Mouse (Mus musculus): ENCODE measurements at regions not wholly inside any gene's neighbourhood (a gene's known extent, or its start where the extent isn't known, plus 50 kb on each side); places are given as distances from the start of the nearest gene placed in this dataset.

DNA sequence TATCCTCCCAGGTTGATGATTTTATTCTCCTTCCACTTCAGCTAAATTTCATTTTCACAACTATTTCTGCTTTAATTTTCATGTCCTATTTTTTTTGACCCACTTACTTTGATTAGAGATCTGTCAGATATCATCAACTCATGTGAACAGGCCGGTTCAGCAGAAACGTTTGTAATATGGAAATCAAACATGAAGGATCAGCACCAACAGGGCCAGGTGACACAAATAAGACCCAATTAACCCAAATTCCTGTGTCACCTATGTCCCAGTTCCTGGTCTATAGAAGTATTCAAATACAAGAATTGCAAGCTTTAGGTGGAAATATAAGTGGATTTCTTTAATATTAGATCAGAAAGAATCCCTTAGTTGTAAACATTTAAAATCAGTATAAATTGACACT is 332.7 kb downstream of the 1700017N19Rik start:
- no peak for DNase-seq

DNA sequence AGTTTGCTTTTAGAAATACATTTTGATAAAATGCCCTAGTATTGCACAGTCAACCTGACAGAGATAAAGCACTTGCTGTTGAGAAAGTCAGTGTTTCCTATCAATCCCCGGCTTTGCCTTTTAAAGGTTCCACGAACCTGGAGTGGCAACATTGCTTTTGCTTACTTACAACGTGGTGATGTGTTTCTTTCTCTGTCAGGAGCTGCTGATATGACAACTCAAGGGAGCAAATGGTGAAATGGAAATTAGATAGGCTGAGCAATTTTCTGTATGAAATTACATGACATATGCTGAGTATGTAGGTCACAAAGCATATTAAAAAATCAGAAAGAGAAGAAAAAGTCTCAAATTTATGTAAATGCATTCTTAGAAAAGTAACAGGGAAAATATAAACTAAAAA is 336.8 kb downstream of the 1700017N19Rik start:
- DNase-seq = no peak

DNA sequence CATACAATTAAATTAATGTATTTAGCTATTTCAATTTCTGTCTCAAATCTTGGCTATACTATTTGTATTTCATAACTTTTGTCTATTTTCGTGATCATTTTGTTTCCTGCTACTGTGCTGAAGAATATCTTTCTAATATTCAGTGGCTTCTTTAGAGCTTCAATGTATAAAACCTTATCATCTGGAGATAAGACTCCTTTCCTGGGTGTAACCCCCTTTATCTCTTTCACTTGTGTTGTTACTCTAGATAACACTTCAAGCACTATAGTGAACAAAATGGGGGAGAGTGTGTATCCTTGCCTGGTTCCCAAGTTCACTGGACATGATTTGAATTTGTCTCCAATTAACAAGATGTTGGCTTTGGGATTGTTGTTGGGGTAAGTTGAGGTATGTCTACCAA is 341.5 kb downstream of the 1700017N19Rik start:
- no peak for DNase-seq

DNA sequence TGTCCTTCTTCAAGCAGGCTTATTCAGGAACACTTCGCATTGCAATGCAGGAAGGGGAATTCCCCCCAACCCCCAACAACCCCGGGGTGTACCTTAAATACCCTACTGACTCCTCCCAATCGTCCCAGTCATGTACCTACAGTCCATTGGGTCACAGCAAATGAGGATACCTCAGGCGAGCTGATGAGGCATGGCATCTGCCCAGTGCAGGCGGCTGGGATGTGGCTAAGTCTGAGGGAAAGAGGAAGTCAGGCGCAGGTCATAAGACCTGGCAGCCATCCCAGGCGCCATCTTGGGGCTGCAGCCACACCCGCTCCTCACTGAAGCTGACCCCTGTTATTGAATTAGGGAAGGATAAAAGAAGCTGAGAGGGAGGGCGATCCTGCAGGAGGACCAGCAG is 368.1 kb downstream of the 1700017N19Rik start:
- DNase-seq = no peak

DNA sequence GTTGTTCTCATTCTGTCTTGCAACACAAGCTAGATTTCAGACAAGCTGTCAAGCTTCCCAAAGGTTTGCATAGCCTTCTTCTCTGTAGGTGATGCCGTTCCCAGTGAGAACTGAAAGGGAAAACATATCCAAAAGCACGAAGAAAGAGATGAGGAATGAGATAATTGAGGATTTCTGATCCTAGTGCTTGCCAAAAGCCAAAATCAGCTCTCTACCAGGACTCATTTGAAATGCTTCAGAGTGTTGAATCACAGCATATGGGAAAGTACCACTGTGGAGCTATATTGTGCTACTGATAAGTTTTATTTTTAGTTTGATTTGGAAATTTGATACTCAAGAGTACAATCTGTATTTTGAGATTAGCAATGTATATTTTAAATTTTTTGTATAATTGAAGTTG is 413.2 kb downstream of the 1700017N19Rik start:
- DNase-seq = no peak

DNA sequence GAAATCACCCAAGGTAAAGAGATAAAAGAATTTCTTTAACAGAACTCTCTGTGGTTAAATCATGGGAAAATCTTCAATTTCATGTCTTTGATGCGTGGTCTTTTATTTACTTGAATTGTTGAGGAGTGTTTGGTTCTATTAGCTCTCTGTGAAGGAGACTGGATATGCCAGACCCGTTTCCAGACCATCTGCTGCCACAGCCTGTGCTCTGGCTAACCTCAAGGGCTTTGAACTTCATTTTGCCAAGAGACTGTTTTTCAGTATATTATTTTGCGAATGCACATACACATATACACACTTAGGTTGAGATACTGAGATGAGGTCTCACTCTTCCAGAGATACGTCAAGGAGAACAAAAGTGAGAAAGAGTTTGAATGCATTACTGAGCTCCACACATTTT is 414.4 kb downstream of the 1700017N19Rik start:
- DNase-seq = no peak

DNA sequence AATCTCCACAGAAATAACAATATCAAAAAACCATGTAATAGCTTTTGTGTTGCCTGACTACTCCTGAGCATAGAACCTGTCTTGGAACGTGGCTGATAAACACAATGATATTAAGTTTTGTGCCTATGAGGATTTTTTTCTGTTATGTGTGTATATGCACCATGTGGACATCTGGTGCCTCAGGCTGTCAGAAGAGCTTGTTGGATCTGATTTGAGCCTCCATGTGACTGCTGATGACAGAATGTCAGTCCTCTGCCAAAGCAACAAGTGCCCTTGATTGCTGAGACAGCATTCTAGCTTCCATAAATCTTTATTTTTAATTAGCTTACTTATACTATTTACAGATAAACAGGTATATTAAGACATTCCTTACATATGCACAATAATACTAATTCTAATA is 425.1 kb downstream of the 1700017N19Rik start:
- DNase-seq = no peak

DNA sequence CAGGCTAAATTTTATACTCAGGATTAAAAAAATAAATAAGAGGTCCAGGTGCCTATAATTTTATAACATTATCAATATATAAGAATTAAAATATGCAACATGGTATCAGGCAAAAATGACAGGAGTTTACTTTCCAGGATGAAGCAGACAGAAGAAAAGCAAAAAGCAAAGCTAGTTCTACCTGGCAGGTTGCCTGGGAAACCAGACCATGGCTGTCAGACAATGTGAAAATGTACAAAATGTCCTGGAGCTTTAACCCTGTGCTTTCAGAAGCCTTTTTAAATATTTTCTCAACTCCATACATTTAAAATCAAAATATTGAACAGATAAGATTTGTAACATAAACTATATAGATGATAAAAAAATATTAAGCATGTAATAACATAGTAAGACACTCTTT is 448.3 kb downstream of the 1700017N19Rik start:
- DNase-seq = no peak

DNA sequence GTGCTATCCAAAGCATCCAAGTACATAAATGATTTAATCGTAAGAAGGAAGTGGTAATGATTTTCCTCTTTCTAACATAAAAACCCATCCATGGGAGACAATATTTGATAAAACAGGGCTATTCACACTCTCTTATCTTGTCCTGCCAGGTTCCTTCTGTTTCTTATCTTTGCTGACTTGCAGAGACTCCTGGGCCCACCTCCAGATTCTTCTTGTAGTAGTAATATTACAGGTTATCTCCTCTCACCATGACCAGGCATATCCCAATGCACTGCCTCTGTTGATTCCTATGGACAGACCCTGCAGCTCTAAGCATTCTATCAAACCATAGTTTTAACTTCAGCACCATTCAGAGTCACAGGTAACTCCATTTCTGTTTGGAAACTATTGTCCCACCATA is 448.8 kb downstream of the 1700017N19Rik start:
- no peak for DNase-seq

Data from adrenal gland, adult 2 months (tissue).